Mouse (Mus musculus): ENCODE measurements around the gene Ctnnbl1. TPM values are rescaled to one million over a fixed set of nuclear protein-coding genes. Genes with fewer than 3 reads are reported as not detected.

The Ctnnbl1 gene
- polyA plus RNA-seq, 1 experiment from 2014 or later, result 60.9 TPM

- 53% methylated on average over 4 of the region's 4 CpGs for WGBS
- 0 out of 2 replicates have a peak, but pooled peaks cover 9% of the 10 kb centered on the region for H3K4me1 ChIP-seq (ENCODE audit: insufficient read depth)
- H3K4me2 ChIP-seq, result no peak overlapping the region
- H3K36me3 ChIP-seq (ENCODE audit: insufficient read depth), result no peaks in the 10 kb centered on the region
- no peak overlapping the region for H3K27ac ChIP-seq (ENCODE audit: low read depth)
- H3K27me3 ChIP-seq (ENCODE audit: insufficient read depth, low read length), result no peaks in the 10 kb centered on the region
- no peak for TF ChIP-seq CTCF (IDR thresholded peaks at IDR 0.05; ENCODE audit: low read depth)
- H3K9ac ChIP-seq, result no peak overlapping the region
- no peak for ATAC-seq (ENCODE audit: insufficient read depth)
- no peak overlapping the region for H3K4me3 ChIP-seq (ENCODE audit: low read depth, low read length)
- H3K9me3 ChIP-seq (ENCODE audit: low read depth, low read length), result no peaks in the 10 kb centered on the region
- DNase-seq, result no peak
These were observed 18.8 kb upstream of the Ctnnbl1 start for GRCm38 (mm10) chr2:157718441-157718840.

DNA sequence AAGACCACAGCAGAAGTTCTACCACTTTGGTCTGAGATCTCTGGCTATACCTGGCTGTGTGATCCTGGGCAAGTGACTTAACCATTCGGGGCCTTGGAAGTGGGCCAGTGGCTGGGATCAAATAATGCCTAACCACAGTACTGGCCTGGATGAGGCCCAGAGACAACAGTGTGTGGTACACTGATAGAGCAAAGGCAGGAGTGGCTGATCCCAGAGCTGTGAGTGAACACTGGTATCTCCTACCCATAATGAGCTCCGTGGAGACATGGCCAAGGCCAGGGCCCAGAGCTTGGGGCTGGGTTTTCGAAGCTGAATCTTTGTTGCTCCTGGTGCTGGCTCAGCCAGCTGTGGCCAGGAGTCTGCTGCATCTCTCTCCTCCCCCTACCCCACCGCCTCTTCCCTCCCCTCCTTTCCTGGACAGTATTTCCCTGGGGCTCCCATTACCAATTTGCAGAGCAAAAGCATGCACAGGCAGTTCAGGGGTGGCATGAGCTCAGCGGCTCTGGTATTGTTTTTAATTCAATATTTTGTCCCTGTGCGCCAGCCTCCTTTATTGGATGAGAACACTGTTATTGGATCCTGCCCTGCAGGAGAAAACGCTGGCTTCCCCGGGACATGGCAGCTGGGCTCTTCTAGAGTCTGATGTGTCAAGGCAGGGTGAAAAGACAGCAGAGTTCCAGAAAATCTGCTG is 13.2 kb upstream of the Ctnnbl1 start:
- H3K9ac ChIP-seq, result no peak overlapping the region
- no peaks in the 10 kb centered on the region for H3K9me3 ChIP-seq (ENCODE audit: low read depth, low read length)
- no peak overlapping the region for H3K4me3 ChIP-seq (ENCODE audit: low read depth, low read length)
- WGBS, result 55% methylated on average over 8 of the region's 8 CpGs
- H3K4me2 ChIP-seq, result no peak overlapping the region
- no peak for ATAC-seq (ENCODE audit: insufficient read depth)
- no peak for TF ChIP-seq CTCF (IDR thresholded peaks at IDR 0.05; ENCODE audit: low read depth)
- DNase-seq, result peak; percentile 8
- H3K36me3 ChIP-seq (ENCODE audit: insufficient read depth), result no peaks in the 10 kb centered on the region
- no peak overlapping the region for H3K27ac ChIP-seq (ENCODE audit: low read depth)
- H3K4me1 ChIP-seq (ENCODE audit: insufficient read depth), result no peaks in the 10 kb centered on the region
- no peaks in the 10 kb centered on the region for H3K27me3 ChIP-seq (ENCODE audit: insufficient read depth, low read length)

- no peaks in the 10 kb centered on the region for H3K9me3 ChIP-seq (ENCODE audit: low read depth, low read length)
- no peak overlapping the region for H3K4me3 ChIP-seq (ENCODE audit: low read depth, low read length)
- 47% methylated on average over 5 of the region's 5 CpGs for WGBS
- H3K27ac ChIP-seq (ENCODE audit: low read depth), result 0 out of 2 replicates have a peak overlapping the region, but pooled peaks have one; percentile 27
- no peak overlapping the region for H3K4me2 ChIP-seq
- ATAC-seq (ENCODE audit: insufficient read depth), result no peak
- TF ChIP-seq CTCF (IDR thresholded peaks at IDR 0.05; ENCODE audit: low read depth), result no peak
- DNase-seq, result no peak
- no peaks in the 10 kb centered on the region for H3K27me3 ChIP-seq (ENCODE audit: insufficient read depth, low read length)
- no peaks in the 10 kb centered on the region for H3K36me3 ChIP-seq (ENCODE audit: insufficient read depth)
- H3K4me1 ChIP-seq (ENCODE audit: insufficient read depth), result no peaks in the 10 kb centered on the region
- no peak overlapping the region for H3K9ac ChIP-seq
These were observed 12.7 kb upstream of the Ctnnbl1 start for GRCm38 (mm10) chr2:157724574-157724914.

- H3K4me3 ChIP-seq (ENCODE audit: low read depth, low read length), result no peak overlapping the region
- no peaks in the 10 kb centered on the region for H3K27me3 ChIP-seq (ENCODE audit: insufficient read depth, low read length)
- H3K27ac ChIP-seq (ENCODE audit: low read depth), result no peak overlapping the region; the same call in 1 of the 2 replicates
- no peaks in the 10 kb centered on the region for H3K9me3 ChIP-seq (ENCODE audit: low read depth, low read length)
- no peaks in the 10 kb centered on the region for H3K4me1 ChIP-seq (ENCODE audit: insufficient read depth)
- ATAC-seq (ENCODE audit: insufficient read depth) (no peak), DNase-seq (peak; percentile 31)
- no peak overlapping the region for H3K4me2 ChIP-seq
- no peak for TF ChIP-seq CTCF (IDR thresholded peaks at IDR 0.05; ENCODE audit: low read depth)
- 70% methylated on average over 7 of the region's 7 CpGs for WGBS
- H3K36me3 ChIP-seq (ENCODE audit: insufficient read depth), result no peaks in the 10 kb centered on the region
- no peak overlapping the region for H3K9ac ChIP-seq
These were observed 7.4 kb downstream of the Ctnnbl1 start for GRCm38 (mm10) chr2:157744619-157745018.

DNA sequence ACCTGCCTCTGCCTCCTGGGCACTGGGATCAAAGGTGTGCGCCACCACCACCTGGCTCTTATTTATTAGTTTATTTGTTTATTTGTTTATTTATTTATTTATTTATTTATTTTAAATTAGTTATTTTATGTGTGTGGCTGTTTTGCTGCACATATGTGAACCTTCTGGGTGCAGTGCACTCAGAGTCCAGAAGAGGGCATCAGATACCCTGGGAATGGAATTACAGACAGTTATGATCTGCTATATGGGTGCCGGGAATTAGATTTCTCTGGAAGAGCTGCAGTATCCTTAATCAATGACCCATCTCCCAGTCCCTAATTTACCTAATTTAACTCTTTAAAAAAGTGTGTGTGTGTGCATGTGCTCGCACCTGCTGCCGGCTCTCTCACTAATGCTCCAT is 8.5 kb downstream of the Ctnnbl1 start:
- no peaks in the 10 kb centered on the region for H3K36me3 ChIP-seq (ENCODE audit: insufficient read depth)
- no peak for DNase-seq
- TF ChIP-seq CTCF (IDR thresholded peaks at IDR 0.05; ENCODE audit: low read depth), result peak; percentile 21; the same call in 1 of the 2 replicates

DNA sequence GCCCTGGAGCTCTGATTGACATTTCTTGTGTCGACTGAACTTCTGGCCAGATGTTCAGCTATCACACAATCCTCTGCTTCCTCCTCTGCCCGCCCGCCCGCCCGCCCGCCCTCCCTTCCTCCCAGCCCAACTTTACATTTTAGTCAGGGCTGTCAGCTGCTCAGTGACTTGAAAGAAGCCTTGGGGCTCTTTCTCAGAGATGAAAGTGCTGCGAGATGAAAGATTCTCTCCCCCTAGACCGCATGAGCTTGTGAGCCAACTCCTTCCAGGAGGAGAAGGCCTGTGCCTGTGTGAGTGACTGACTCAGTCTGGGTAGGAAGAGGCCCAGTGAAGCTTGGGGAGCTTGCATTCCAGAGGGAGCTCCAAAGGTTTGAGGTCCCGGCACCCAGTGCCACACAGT is 9.4 kb downstream of the Ctnnbl1 start:
- Histone ChIP-seq H3K4me1 (ENCODE audit: insufficient read depth) (peaks cover 4% of the 10 kb centered on the region; the same call in 1 of the 2 replicates), H3K4me2 (no peak overlapping the region), H3K9ac (no peak overlapping the region), H3K9me3 (ENCODE audit: low read depth, low read length) (no peaks in the 10 kb centered on the region), H3K4me3 (ENCODE audit: low read depth, low read length) (no peak overlapping the region), H3K27ac (ENCODE audit: low read depth) (no peak overlapping the region), H3K36me3 (ENCODE audit: insufficient read depth) (no peaks in the 10 kb centered on the region), H3K27me3 (ENCODE audit: insufficient read depth, low read length) (no peaks in the 10 kb centered on the region)
- no peak for TF ChIP-seq CTCF (IDR thresholded peaks at IDR 0.05; ENCODE audit: low read depth)
- WGBS, result 57% methylated on average over 9 of the region's 9 CpGs
- DNase-seq (no peak), ATAC-seq (ENCODE audit: insufficient read depth) (no peak)

More for the DNA sequence above, 8.5 kb downstream of the Ctnnbl1 start:
- H3K9ac ChIP-seq, result no peak overlapping the region
- H3K4me3 ChIP-seq (ENCODE audit: low read depth, low read length), result no peak overlapping the region
- 95% methylated on average over 4 of the region's 4 CpGs for WGBS
- peaks cover 3% of the 10 kb centered on the region; the same call in 1 of the 2 replicates for H3K4me1 ChIP-seq (ENCODE audit: insufficient read depth)
- no peak overlapping the region for H3K4me2 ChIP-seq
- H3K9me3 ChIP-seq (ENCODE audit: low read depth, low read length), result no peaks in the 10 kb centered on the region
- ATAC-seq (ENCODE audit: insufficient read depth), result no peak
- no peaks in the 10 kb centered on the region for H3K27me3 ChIP-seq (ENCODE audit: insufficient read depth, low read length)
- no peak overlapping the region for H3K27ac ChIP-seq (ENCODE audit: low read depth)

DNA sequence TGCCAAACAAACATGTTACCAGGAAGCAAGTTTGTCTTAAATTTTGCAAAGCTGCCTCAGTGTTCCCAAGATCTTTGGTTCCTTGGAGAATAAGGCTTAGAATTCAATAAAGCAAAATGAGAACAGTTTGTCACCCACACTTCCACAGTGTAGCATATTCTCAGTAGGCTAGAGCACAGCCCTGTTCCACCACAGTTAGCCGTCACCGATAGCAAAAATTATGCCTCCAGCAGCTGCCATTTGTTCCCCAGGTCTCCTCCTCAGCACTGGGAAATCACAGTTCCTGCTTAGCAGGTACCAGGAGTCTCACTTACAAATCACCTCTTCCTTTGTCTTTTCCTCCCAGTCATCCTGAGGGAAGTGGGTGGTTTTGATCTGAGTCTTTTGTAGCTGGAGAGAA is 10.8 kb downstream of the Ctnnbl1 start:
- no peak for TF ChIP-seq CTCF (IDR thresholded peaks at IDR 0.05; ENCODE audit: low read depth)
- Histone ChIP-seq H3K27ac (ENCODE audit: low read depth) (no peak overlapping the region), H3K4me3 (ENCODE audit: low read depth, low read length) (no peak overlapping the region), H3K9ac (no peak overlapping the region), H3K27me3 (ENCODE audit: insufficient read depth, low read length) (no peaks in the 10 kb centered on the region), H3K36me3 (ENCODE audit: insufficient read depth) (no peaks in the 10 kb centered on the region), H3K4me2 (no peak overlapping the region), H3K4me1 (ENCODE audit: insufficient read depth) (peaks cover 4% of the 10 kb centered on the region; the same call in 1 of the 2 replicates), H3K9me3 (ENCODE audit: low read depth, low read length) (no peaks in the 10 kb centered on the region)
- ATAC-seq (ENCODE audit: insufficient read depth), result no peak
- 56% methylated on average over 2 of the region's 2 CpGs for WGBS
- no peak for DNase-seq

All from lung, embryonic 14.5 days (tissue).